Mouse (Mus musculus): ENCODE results near the gene Cdk19. TPM values are rescaled to one million over a fixed set of nuclear protein-coding genes. Genes with fewer than 3 reads are reported as not detected.
"Not testable (repeated sequence)": the region's sequence is repeated elsewhere in the genome, so short reads cannot be mapped to it uniquely, and the experiment has no call there.

Gene Cdk19
- total and polyA plus RNA-seq, 2 experiments from 2014 or later: 3.9 to 11.8 TPM

- Histone ChIP-seq H3K27me3 (ENCODE audit: insufficient read depth, low read length) (no peaks in the 10 kb centered on the region), H3K9me3 (ENCODE audit: low read length) (no peaks in the 10 kb centered on the region), H3K36me3 (ENCODE audit: insufficient read depth, low read length) (no peaks in the 10 kb centered on the region), H3K4me1 (ENCODE audit: insufficient read depth, low read length) (no peaks in the 10 kb centered on the region), H3K9ac (replicated peaks; ENCODE audit: low read length, poor library complexity, severe bottlenecking) (no peak overlapping the region), H3K4me2 (ENCODE audit: low read depth, low read length, poor library complexity, severe bottlenecking) (no peak overlapping the region), H3K27ac (ENCODE audit: low read depth, low read length) (no peak overlapping the region), H3K4me3 (ENCODE audit: low read depth, low read length) (no peak overlapping the region)
- ATAC-seq (ENCODE audit: low FRiP score) (no peak), DNase-seq (ENCODE audit: low spot score) (peak; percentile 65)
- WGBS: 56% methylated on average over 6 of the region's 6 CpGs
- TF ChIP-seq CTCF (IDR thresholded peaks at IDR 0.05): peak; percentile 78
These were observed 190.3 kb downstream of the Cdk19 start for GRCm38 (mm10) chr10:40529617-40530016.

GRCm38 (mm10) chr10:40530661-40531060 lies 191.3 kb downstream of the Cdk19 start:
- DNase-seq (ENCODE audit: low spot score): no peak
- whole genome bisulfite sequencing: 55% methylated on average over 3 of the region's 3 CpGs

GRCm38 (mm10) chr10:40532586-40532985 lies 193.2 kb downstream of the Cdk19 start:
- not testable (repeated sequence) for H3K27me3 ChIP-seq (ENCODE audit: insufficient read depth, low read length); H3K9ac ChIP-seq (replicated peaks; ENCODE audit: low read length, poor library complexity, severe bottlenecking); H3K4me1 ChIP-seq (ENCODE audit: insufficient read depth, low read length); ATAC-seq (ENCODE audit: low FRiP score); H3K4me3 ChIP-seq (ENCODE audit: low read depth, low read length); H3K4me2 ChIP-seq (ENCODE audit: low read depth, low read length, poor library complexity, severe bottlenecking); DNase-seq (ENCODE audit: low spot score); H3K36me3 ChIP-seq (ENCODE audit: insufficient read depth, low read length); H3K9me3 ChIP-seq (ENCODE audit: low read length); H3K27ac ChIP-seq (ENCODE audit: low read depth, low read length)
- whole genome bisulfite sequencing: 94% methylated on average over 4 of the region's 4 CpGs

More at GRCm38 (mm10) chr10:40530661-40531060, 191.3 kb downstream of the Cdk19 start:
- Histone ChIP-seq H3K36me3 (ENCODE audit: insufficient read depth, low read length) (no peaks in the 10 kb centered on the region), H3K27ac (ENCODE audit: low read depth, low read length) (no peak overlapping the region), H3K4me3 (ENCODE audit: low read depth, low read length) (no peak overlapping the region), H3K9ac (replicated peaks; ENCODE audit: low read length, poor library complexity, severe bottlenecking) (no peak overlapping the region), H3K27me3 (ENCODE audit: insufficient read depth, low read length) (no peaks in the 10 kb centered on the region), H3K4me2 (ENCODE audit: low read depth, low read length, poor library complexity, severe bottlenecking) (no peak overlapping the region), H3K9me3 (ENCODE audit: low read length) (no peaks in the 10 kb centered on the region), H3K4me1 (ENCODE audit: insufficient read depth, low read length) (no peaks in the 10 kb centered on the region)
- TF ChIP-seq CTCF (IDR thresholded peaks at IDR 0.05): no peak
- ATAC-seq (ENCODE audit: low FRiP score): no peak

Other genes with a start within 250 kb of the Cdk19 start
- 2.1 and 2.2 TPM in 2 replicates for gene Slc16a10, start 197.3 kb upstream of the Cdk19 start, total RNA-seq (2014; rRNA removed)
- 2.0 and 2.2 TPM in 2 replicates for gene Slc16a10, start 197.3 kb upstream of the Cdk19 start, polyA plus RNA-seq (2015; fragmentation: Nextera tagmentation; extraction: Ambion mirVana)
- gene Rpf2, start 92.5 kb upstream of the Cdk19 start, total RNA-seq (2014; rRNA removed): 18.7 and 22.7 TPM in 2 replicates
- 52.3 and 52.4 TPM in 2 replicates for gene Rpf2, start 92.5 kb upstream of the Cdk19 start, polyA plus RNA-seq (2015; fragmentation: Nextera tagmentation; extraction: Ambion mirVana)
- gene Gtf3c6, start 81.5 kb upstream of the Cdk19 start, total RNA-seq (2014; rRNA removed): 25.6 and 28.9 TPM in 2 replicates
- gene Gtf3c6, start 81.5 kb upstream of the Cdk19 start, polyA plus RNA-seq (2015; fragmentation: Nextera tagmentation; extraction: Ambion mirVana): 53.2 and 56.2 TPM in 2 replicates
- 53.2 and 54.6 TPM in 2 replicates for gene Amd1, start 37.4 kb upstream of the Cdk19 start, total RNA-seq (2014; rRNA removed)
- 32.9 and 34.3 TPM in 2 replicates for gene Amd1, start 37.4 kb upstream of the Cdk19 start, polyA plus RNA-seq (2015; fragmentation: Nextera tagmentation; extraction: Ambion mirVana)
- gene Slc22a16, start 230.8 kb downstream of the Cdk19 start, total RNA-seq (2014; rRNA removed): not detected in 2 replicates
- not detected in 2 replicates for gene Slc22a16, start 230.8 kb downstream of the Cdk19 start, polyA plus RNA-seq (2015; fragmentation: Nextera tagmentation; extraction: Ambion mirVana)